Mouse (Mus musculus): ENCODE measurements around the gene Mob3c.

DNA sequence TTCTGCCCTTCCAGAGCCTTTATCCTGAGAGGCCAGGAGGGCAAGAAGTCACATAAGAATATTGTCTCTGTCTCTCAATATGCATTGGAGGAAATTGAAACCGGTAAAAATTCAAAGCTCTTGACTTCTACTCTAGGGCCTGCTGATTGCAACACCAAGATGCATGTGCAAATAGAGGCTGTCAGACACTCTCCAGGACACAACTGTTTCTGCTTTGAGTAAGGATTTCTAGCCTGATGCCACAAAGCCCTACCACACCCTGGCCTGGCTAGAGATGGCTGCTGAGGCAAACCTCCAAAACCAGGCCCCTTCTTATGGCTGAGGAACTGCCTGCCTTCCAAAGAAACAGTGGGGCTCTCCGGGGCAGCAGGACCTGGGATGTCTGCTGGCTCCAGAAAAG, 7.7 kb downstream of the Mob3c start:
- TF ChIP-seq GATA1 (IDR thresholded peaks at IDR 0.05; ENCODE audit: borderline replicate concordance, low read length) (no peak), FLI1 (IDR thresholded peaks at IDR 0.05; ENCODE audit: low read length) (no peak)

Data from megakaryocyte, embryonic 14.5 days (primary cell).